Mouse (Mus musculus): ENCODE results near the gene Nlgn2.

DNA sequence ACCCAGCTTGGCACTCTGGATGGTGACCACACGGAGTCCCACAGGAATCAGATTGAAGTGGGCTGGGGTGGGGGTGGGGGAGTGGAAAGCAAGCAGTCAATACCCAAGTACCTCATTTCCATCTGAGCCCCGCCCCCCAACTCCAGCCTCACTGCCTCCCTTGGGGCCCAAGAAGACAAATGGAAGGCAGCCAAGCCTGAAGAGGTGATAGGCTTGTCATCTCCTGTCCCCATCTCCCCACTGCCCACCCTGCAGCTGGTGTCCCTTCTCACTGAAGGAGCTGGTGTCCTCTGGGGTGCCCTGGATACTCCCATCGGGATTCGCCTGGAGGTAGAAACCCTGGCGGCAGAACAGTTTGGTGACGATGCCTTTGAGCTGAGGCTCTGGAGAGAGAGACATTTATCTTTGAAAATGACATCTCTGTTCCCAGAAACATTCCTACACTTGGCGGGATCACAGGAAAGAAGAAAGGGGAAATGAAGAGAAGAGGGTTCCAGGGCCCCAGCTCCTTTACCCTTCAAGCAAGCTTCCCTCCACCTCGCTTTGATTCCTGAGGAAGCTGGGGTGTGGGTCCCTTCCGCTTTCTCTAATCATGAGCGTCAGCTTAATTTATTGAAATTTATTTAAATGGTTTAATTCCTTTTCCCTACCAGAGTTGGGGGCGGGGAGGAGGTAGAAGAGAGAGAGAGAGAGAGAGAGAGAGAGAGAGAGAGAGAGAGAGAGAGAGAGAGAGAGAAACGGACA, 38.0 kb downstream of the Nlgn2 start:
- TF ChIP-seq CTCF (IDR thresholded peaks at IDR 0.05; ENCODE audit: low read depth, low read length) (no peak), POLR2A (IDR thresholded peaks at IDR 0.05; ENCODE audit: insufficient read depth, low read length) (no peak), EP300 (IDR thresholded peaks at IDR 0.05; ENCODE audit: insufficient read depth, low read depth, low read length) (0 out of 2 replicates have a peak, but pooled peaks have one; percentile 18)

All from ES-Bruce4 (cell line).